Mouse (Mus musculus): ENCODE measurements around the gene Papss1.

DNA sequence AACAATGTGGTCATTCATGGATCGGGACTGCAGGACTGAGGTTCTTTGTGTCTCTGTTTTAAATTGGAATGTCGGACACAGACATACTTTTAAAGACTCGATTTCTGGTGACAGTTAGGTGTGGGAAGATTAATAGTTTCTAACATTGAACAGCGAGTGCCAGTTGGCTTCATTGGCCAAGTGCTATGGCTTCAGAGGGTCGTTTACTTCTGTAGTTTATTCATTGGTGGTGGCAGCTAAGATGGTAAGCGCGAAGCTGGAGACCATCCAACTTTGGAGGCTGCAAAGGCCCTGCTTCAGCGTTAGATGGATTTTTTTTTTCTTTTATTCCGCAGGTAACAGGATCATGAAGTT, 666 bp downstream of the Papss1 start:
- TF ChIP-seq POLR2A (IDR thresholded peaks at IDR 0.05; ENCODE audit: extremely low read depth, insufficient read depth, low read length) (no peak), CTCF (IDR thresholded peaks at IDR 0.05; ENCODE audit: low read depth, low read length) (no peak)
